Mouse (Mus musculus) olfactory bulb, adult 2 months (tissue): Measurements from ENCODE around the gene Col4a5. TPM values are rescaled to one million over a fixed set of nuclear protein-coding genes. Genes with fewer than 3 reads are reported as not detected.

Experiments
- H3K27ac ChIP-seq: fragments of 200-500 bp; 2 replicates; pipeline ENCODE4 v1.5.1; 2012; ENCODE audit warnings: low read depth, low read length; ENCODE audit not compliant: insufficient read depth
- H3K4me1 ChIP-seq: fragments of 200-500 bp; 2 replicates; pipeline ENCODE4 v1.6.1; 2012; ENCODE audit warnings: low read length; ENCODE audit not compliant: control insufficient read depth, insufficient read depth
- H3K4me3 ChIP-seq: fragments of 200-500 bp; 2 replicates; pipeline ENCODE4 v1.5.1; 2012; ENCODE audit warnings: mild to moderate bottlenecking, low read depth, low read length, moderate library complexity; ENCODE audit not compliant: insufficient read depth
- CTCF ChIP-seq: fragments of 200-500 bp; IDR thresholded peaks from 2 replicates; pipeline ENCODE4 v1.5.1; 2012; ENCODE audit warnings: low read depth, mild to moderate bottlenecking, low read length, moderate library complexity; ENCODE audit not compliant: insufficient read depth
- POLR2A ChIP-seq: fragments of 200-500 bp; IDR thresholded peaks from 2 replicates; pipeline ENCODE4 v1.6.1; 2012; ENCODE audit warnings: mild to moderate bottlenecking, low read depth, low read length, moderate library complexity; ENCODE audit not compliant: insufficient read depth
- WGBS: fragments of 180-500 bp; shearing (Covaris S2); methylation state at CpG from one replicate; pipeline ENCODE4 v1.1.7; 2018; 5-methylcytosine and 5-hydroxymethylcytosine counted together
- polyA plus RNA-seq: library from polyadenylated mRNA; stranded (reverse); fragments of >200 nt; gene quantifications from 2 replicates; pipeline ENCODE4 v1.2.4, GENCODE M21; 2012; ENCODE audit warnings: low replicate concordance; ENCODE audit not compliant: missing spikeins, insufficient read depth, insufficient read length

Gene Col4a5
- not detected in 2 replicates for polyA plus RNA-seq

- no peak within 1 kb of the TSS for H3K27ac ChIP-seq
- peaks cover 2% of the 10 kb centered on the region; the same call in 1 of the 2 replicates for H3K4me1 ChIP-seq
- 15% methylated on average over 13 of the region's 13 CpGs for WGBS
- H3K4me3 ChIP-seq, result peak within 1 kb of the TSS; percentile 30
- no peak for TF ChIP-seq POLR2A
- no peak for TF ChIP-seq CTCF
Observed at GRCm38 (mm10) chrX:141475110-141475509, at the start of gene Col4a5. Gene Col4a5 (plus strand): TSS chrX:141475385.

GRCm38 (mm10) chrX:141436780-141437179 is 38.4 kb upstream of the Col4a5 start:
- H3K27ac ChIP-seq, result no peak overlapping the region
- no peaks in the 10 kb centered on the region for H3K4me1 ChIP-seq
- WGBS, result 91% methylated on average over 6 of the region's 6 CpGs
- H3K4me3 ChIP-seq, result no peak overlapping the region
- TF ChIP-seq POLR2A (no peak), CTCF (no peak)

- WGBS, result 31% methylated on average over 2 of the region's 2 CpGs
- H3K4me1 ChIP-seq, result no peaks in the 10 kb centered on the region
- no peak overlapping the region for H3K4me3 ChIP-seq
- TF ChIP-seq CTCF (no peak), POLR2A (no peak)
- H3K27ac ChIP-seq, result no peak overlapping the region
Observed at GRCm38 (mm10) chrX:141439423-141439822, 35.8 kb upstream of the Col4a5 start.

GRCm38 (mm10) chrX:141447936-141448335 is 27.2 kb upstream of the Col4a5 start:
- Histone ChIP-seq H3K4me1 (no peaks in the 10 kb centered on the region), H3K4me3 (no peak overlapping the region), H3K27ac (no peak overlapping the region)
- TF ChIP-seq POLR2A (no peak), CTCF (no peak)
- 82% methylated on average over 1 of the region's 1 CpGs for WGBS

GRCm38 (mm10) chrX:141473470-141474302 is 1.5 kb upstream of the Col4a5 start, which contains the start of gene Col4a6:
Gene Col4a6 (minus strand): TSS chrX:141474076.
- H3K4me3 ChIP-seq, result no peak within 1 kb of the TSS
- 20% methylated on average over 16 of the region's 16 CpGs for WGBS

GRCm38 (mm10) chrX:141475566-141476327 is 562 bp downstream of the Col4a5 start:
- TF ChIP-seq CTCF, result no peak
- TF ChIP-seq POLR2A, result no peak
- peaks cover 2% of the 10 kb centered on the region; the same call in 1 of the 2 replicates for H3K4me1 ChIP-seq
- H3K4me3 ChIP-seq, result peak overlapping the region; percentile 30
- WGBS, result 12% methylated on average over 14 of the region's 14 CpGs
- H3K27ac ChIP-seq, result no peak overlapping the region

More at GRCm38 (mm10) chrX:141473470-141474302, 1.5 kb upstream of the Col4a5 start, which contains the start of gene Col4a6:
- Histone ChIP-seq H3K4me1 (peaks cover 2% of the 10 kb centered on the region; the same call in 1 of the 2 replicates), H3K27ac (no peak within 1 kb of the TSS)
- TF ChIP-seq CTCF (no peak), POLR2A (no peak)

- no peak for TF ChIP-seq POLR2A
- no peak for TF ChIP-seq CTCF
- H3K4me1 ChIP-seq, result no peaks in the 10 kb centered on the region
- H3K27ac ChIP-seq, result no peak overlapping the region
- H3K4me3 ChIP-seq, result no peak overlapping the region
- WGBS, result 75% methylated on average over 4 of the region's 4 CpGs
Observed at GRCm38 (mm10) chrX:141494545-141494944, 19.4 kb downstream of the Col4a5 start.

GRCm38 (mm10) chrX:141503125-141503524 is 27.9 kb downstream of the Col4a5 start:
- no peak for TF ChIP-seq POLR2A
- no peak for TF ChIP-seq CTCF
- 88% methylated on average over 1 of the region's 1 CpGs for WGBS
- Histone ChIP-seq H3K4me1 (no peaks in the 10 kb centered on the region), H3K4me3 (no peak overlapping the region), H3K27ac (no peak overlapping the region)

- no peak overlapping the region for H3K4me3 ChIP-seq
- H3K4me1 ChIP-seq, result no peaks in the 10 kb centered on the region
- no peak overlapping the region for H3K27ac ChIP-seq
- TF ChIP-seq POLR2A, result no peak
- TF ChIP-seq CTCF, result no peak
Observed at GRCm38 (mm10) chrX:141533447-141533846, 58.3 kb downstream of the Col4a5 start.
